Mouse (Mus musculus): Measurements from ENCODE around the gene Gan. TPM values are rescaled to one million over a fixed set of nuclear protein-coding genes. Genes with fewer than 3 reads are reported as not detected.
A peak's percentile ranks its signal among the peaks of the same experiment; 100 is the strongest.

The Gan gene
- polyA plus RNA-seq (2015; fragmentation: Nextera tagmentation; extraction: Ambion mirVana) = 1.5 and 2.3 TPM in 2 replicates

DNA sequence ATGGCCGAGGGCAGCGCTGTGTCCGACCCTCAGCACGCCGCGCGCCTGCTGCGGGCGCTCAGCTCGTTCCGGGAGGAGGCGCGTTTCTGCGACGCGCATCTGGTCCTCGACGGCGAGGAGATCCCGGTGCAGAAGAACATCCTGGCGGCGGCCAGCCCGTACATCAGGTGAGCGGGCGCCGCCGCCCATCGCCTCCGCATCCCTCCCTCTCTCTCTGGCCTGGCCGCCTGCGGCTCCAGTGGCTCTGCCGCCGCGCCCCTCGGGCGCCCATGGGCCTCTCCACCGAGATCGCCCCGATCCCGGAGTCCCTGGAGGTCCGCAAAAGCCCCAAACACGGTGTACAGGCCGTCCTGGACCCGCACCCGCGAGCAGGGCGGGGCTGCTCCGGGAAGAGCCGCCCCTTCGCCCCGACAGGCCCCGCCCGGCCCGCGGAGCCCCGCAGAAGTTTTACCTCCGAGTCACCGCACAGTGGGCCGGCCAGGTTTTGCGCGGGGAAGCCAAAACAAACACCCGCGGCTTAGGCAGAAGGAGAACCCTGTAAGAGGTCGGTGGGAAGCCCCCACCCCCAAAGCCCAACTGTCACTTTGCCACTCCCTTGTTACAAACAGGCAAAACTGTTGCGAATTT, at the start of gene Gan:
Gene Gan (plus strand): TSS at position 1 of the 627 bp plus-strand sequence.
- DNase-seq (ENCODE audit: low spot score) = peak; percentile 46

DNA sequence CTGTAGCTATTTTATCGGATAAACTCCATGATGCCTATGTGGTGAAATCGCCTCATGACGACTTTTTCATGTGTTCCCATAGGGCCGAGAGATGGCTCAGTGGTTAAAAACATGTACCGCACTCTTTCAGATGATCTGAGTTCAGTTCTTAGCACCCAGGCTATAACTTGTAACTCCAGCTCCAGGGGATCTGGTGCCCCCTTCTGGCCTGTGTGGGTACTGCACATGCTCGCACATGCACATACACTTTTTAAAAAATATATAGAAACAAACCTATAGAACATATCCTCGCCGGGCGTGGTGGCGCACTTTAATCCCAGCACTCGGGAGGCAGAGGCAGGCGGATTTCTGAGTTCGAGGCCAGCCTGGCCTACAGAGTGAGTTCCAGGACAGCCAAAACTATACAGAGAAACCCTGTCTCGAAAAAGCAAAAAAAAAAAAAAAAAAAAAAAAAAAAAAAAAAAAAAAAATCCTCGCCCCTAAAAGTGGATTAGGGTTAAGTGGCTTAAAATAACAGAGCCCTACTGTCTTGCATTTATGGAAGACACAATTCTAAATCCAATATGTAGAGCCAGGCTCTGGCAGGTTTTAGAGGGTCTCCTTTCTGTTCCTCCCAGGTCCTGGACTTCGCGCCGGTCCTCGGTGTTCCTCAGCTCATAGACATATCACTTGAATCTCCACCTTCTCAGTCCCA, 48.8 kb upstream of the Gan start:
- peak; percentile 14 for DNase-seq (ENCODE audit: low spot score)

DNA sequence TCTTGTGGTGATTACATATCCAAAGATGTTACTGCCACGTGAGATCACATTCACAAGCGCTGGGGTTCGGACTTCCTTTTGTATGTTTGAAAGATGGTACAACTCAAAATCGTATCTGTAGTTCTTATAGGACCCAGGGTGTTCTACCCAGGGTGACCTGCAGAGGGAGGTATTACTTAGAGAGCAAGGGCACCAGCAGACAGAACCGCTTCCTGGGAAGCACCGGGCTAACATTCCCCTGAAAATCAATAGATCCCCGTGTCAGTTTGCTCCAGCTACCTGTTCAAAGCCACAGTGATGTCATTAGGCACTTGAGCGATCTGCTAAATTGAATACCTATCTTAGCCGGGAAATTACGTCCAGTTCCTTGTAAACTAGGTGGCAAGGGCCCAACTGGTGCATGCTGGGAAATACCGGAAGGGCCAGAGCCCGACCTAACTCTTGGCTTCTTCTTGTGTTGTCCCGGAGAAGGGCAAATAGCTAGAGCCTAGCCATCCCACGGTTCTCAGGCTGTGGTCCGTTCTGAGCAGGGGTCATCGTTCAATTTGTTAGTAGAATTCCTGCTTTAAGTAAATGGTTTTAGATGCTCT, 48.0 kb upstream of the Gan start:
- peak; percentile 43 for DNase-seq (ENCODE audit: low spot score)

DNA sequence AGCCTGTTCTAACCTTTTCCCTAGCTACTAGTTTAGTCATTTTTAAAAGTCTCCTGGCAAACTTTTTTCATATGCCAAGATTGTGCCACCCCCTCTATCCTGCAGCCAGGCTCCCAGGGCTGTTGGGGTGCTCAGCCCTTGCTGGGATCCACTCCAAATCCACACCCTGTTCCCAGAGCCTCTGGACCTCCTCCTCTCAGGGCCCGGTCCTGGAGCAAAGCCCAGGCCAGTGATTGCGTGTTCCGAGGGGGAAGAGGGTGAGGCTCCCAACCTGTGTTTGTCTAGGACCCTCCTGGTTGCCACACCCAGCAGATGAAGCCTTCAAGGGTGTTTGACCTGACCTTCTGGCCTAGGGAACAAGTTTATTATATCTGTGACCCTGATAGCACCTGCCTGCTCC, 46.3 kb upstream of the Gan start:
- DNase-seq (ENCODE audit: low spot score) = no peak

DNA sequence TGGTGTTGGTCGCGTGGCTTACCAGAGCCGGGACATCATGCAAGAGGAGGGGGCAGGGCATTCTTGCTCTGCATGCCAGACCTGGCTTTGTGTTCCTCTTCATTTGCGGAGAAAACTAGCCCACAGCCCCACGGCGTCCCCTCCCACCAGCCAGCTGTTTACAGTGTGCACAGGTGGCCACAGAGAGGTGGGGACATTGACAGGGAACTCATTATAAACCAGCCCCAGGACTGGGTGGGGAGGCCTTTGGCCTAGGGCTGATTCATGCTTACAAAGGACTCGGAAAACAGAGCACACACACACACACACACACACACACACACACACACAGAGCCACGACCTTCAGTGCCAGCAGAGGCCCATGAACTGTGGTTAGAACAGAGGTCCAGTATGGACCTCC, 45.7 kb upstream of the Gan start:
- DNase-seq (ENCODE audit: low spot score) = no peak

DNA sequence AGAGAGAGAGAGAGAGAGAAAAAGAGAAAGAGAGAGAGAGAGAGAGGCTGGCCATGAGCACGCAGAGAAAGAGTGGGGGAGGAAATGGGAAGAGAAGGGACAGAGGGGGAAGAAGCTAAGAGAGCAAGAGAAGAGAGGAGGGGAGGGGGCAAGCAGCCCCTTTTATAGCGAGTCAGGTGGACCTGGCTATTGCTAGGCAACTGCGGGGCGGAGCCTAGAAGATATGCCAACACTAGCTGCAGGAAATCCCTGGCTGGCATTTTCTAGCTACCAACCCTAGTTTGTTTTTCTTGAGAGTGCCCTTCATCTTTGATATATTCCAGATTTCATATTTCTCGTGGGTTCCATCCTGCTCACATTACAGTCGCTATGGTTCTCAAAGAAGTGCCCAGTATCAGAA, 42.8 kb upstream of the Gan start:
- no peak for DNase-seq (ENCODE audit: low spot score)

DNA sequence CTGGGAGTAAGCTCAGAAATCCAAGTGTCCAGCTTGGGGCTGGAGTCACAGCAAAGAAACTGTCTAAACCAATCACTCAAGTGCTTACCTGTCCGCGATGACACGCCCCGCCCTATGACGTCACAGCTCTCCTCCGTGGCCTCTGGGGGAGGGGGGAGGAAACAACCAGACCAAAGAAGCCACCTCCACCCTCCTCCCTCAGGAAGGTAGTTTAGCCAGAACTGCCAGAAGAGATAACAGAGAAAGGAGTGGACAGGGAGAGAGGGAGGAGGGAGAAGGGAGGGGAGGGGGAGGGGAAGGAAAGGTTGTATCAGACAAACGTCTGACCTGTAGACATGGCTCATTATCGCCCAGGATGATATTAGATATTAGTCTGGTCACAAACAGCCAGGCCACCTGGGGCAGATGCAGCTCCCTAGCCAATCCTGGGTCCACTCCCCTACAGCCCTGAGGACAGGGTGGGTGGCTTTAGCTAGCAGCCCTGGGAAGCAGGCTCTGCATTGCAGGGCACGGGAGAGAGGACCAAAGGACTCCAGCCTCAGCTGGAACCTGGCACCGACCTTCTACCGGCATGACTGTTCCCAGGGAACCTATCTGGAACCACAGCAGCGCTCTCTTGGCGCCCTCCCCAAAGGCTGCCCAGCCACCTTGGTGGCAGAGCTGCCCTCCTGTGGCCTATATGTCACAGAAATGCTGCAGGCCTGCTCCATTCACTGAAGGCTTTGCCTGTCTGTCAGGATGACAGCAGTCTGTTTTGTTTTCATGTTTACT, 42.1 kb upstream of the Gan start:
- no peak for DNase-seq (ENCODE audit: low spot score)

DNA sequence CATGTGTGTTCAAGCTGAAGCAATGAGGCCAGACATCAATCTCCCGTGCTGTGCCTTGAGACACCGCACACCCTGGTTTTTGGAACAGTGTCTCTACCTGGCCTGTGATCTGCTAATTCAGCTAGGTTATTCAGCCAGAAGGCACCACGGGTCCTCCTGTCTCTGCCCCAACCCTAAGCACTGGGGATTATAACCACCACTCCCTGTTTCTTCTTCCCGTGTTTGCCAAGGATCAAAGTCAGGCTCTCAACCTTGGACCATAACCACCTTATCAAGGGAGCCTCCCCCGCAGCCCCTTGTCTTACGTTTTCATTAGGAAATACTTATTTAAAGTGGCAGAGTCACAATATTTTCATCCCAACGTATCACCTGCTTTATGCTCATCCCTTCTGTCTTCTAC, 41.4 kb upstream of the Gan start:
- no peak for DNase-seq (ENCODE audit: low spot score)

DNA sequence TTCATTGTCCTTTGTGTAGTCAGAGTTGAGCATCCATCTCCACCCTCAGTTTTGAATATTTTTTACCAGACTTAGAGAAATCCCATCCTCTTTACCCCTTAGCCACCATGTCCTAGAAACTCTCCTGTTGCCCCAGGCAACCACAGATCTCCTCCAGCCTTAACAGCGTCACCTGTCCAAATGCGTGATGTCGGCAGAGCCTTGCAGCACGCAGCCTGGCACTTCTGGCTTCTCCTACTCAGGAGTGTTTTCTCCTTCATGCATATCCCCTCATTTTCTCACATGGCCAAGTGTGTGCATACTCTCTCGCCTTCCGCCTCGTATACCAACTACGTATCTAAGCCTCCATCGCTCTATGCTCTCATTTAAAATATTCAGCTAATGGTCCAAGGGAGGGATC, 39.5 kb upstream of the Gan start:
- no peak for DNase-seq (ENCODE audit: low spot score)

DNA sequence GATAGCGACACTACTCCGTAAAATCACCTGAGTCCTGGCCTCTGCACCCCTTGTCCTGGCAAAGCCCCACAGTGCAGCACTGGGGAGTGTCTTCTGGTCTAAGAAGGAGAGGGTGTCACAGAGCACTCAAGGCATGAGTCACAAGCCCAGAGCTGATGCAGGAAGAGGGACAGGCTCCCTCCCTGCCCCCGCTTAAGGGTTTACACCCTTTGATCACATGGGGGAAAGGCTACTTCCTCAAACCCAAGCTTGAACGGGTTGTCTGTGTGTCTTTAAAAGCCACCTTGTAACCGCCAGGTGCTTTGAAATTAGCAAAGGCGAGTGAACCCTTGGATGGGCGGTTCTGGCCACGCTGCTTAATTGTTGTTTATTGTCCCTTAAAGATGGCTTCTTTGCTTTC, 36.7 kb upstream of the Gan start:
- no peak for DNase-seq (ENCODE audit: low spot score)

DNA sequence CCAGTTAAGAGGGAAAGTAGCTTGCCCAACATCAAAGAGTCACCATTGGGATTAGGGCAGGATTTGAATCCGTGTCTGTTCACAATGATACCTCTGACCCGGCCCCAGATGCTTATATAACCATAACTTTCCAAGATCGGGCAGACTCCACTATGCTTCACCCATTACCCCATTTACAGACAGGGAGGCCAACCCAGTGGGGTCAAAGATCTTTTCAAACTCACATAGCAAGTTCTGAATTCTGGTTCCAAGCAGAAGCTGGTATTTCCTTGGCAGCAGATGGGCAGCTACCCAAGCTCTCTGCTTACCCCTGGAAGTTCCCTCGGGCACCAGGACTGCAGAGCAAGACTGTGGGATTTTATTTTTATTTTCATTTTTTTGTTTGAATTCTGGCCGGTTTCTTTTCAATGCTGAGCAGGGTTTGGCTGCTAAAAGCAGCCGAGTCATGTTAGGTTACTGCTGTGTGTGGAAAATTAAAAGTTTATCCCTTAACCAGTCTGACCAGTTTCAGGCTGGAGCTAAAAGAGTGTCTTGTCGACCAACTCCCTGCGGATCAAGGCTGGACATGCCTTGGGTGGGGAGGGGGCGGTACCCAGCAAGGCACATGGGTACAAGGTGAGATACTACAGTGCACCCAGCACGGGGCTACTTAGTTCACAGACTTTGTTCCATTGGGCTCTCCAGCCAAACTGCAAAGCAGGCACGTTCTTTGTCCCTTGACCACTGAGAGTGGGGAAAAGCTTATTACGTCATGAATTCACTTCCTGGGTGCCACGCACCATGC, 33.9 kb upstream of the Gan start:
- no peak for DNase-seq (ENCODE audit: low spot score)

DNA sequence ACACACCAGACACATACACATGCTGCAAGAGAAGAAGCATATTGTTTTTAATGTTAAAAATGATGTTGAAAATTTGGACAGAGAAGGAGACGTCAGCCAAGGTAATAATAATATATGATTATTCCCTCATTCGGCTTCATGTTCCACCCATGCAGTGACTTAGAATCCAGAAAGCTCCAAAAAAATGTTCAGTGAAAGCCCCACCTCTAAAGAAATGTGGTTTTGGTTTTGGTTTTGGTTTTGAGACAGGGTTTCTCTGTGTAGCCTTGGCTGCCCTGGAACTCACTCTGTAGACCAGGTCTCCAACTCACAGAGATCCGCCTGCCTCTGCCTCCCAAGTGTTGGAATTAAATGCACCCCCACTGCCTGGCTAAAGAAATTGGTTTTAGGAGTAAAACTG, 32.1 kb upstream of the Gan start:
- DNase-seq (ENCODE audit: low spot score) = no peak

DNA sequence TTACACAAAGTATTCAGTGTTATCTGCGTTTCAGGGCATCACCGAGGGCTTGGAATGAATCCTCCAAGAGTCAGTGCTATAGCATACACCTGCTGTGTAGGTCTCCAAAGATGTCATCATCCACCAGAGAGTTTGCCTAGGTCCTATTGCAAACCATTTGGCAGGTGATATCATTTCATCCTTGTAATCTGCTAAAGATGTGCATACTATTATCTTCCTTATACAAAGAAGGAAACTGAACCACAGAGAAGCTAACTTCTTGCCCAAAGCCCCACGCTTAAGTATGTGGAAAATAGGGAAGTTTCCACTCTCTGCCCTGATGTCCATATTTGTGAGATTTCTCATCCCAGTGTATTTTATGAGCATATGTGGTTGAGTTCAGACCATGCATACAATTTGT, 31.5 kb upstream of the Gan start:
- no peak for DNase-seq (ENCODE audit: low spot score)

DNA sequence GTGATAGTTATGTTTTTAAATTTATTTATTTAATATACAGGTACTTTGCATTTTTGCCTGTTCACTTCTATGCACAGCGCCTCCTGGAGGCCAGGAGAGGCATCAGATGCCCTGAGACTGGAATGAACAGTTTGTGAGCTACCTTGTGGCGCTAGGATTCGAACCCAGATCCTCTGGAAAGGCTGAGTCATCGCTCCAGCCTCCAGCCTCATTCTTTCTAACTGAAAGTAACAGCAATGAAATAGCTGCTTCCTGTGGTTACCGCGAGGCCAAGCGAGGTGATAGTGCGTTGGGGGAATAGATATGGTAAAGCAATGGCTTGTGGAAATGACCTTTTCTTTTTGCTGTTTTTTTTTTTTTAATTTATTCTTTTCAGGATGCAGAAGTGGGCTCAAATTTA, 30.9 kb upstream of the Gan start:
- DNase-seq (ENCODE audit: low spot score) = no peak

DNA sequence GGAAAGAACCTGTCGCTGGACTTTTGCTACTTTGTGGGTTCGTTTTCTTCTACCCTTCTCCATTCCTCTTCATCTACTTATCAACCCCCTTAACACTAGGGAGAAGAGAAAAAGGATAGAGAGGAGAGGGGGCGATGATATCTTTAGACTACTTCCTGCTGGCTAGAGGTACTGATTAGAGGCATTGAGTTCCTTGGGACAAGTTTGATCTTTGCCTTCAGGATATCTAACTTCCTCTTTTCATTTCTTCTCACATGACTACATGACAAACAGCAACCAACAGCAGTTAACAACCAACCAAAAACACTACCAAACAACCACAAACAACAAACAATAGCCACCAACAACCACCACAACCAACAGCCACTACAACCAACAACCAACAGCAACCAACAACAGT, 24.2 kb upstream of the Gan start:
- DNase-seq (ENCODE audit: low spot score) = no peak

DNA sequence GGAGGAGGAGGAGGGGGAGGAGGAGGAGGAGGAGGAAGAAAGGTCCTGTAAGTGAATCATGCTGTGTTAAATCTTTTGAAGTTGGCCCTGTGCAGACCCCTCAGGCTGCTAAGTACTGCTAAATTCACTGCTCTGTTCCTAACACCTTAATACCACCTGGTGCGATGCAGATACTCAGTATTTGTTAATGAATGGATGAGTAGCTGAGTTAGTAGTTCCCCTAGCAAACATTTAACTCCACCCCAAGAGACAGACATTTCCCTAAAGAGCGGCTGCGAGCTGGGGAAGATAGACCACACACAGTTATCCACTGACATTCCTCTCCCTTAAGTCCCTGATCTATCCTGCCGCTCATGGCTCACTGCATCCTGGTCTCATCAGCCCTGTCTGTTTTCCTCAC, 21.6 kb upstream of the Gan start:
- DNase-seq (ENCODE audit: low spot score) = no peak

DNA sequence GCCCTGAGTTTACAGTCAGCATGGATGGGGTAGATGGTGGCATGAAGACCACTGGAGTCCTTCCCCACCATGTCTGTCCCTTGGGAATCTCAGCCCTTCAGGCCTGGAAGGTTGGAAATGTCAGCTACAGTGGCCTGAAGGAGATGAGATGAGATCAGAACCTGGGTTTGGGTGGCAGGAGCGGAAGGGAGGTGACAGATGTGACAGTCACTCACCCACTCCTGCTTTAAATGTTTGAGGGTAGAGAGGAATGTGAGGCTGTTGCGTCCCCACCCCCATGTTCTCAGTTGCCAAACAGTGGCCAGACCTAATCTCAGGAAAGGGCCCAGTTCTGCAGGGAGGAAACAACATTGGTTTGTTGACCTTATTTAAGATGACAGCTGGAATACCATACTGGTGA, 21.2 kb upstream of the Gan start:
- DNase-seq (ENCODE audit: low spot score) = no peak

DNA sequence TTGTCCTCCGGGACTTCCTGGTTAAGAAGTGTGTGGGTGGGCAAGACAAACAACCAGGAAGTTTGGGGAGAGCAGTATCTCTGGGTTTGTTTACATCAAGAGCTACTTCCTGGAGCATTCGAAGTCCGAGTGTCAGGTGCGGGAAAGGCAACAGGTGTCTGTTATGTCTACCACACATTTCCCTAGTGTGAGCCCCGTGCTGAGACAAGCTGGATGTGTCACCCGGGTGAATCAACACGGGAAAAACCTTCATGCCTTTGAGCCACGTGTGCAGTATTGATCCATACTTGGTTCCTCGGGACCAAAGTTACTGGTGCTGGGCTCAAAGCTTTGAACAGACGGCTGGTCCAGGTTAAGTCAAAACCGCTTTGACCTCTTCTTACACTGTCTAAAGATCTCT, 20.6 kb upstream of the Gan start:
- no peak for DNase-seq (ENCODE audit: low spot score)

DNA sequence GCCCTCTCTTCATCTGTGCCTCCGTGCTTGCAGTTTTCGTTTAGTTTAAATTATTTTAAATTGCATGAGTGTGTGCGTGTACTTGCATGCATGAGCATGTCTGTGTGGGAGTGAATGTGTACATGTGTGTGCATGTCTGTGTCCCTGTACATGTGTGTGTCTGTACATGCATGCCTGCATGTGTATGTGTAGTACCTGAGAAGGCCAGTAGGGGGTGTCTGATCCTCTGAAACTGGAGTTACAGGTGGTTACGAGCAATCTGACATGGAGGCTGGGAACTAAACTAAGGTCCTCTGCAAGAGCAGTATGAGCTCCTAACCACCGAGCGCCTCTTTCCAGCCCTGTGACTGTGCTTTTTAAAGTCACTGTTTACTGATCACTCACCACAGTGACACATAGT, 9.4 kb upstream of the Gan start:
- DNase-seq (ENCODE audit: low spot score) = no peak

DNA sequence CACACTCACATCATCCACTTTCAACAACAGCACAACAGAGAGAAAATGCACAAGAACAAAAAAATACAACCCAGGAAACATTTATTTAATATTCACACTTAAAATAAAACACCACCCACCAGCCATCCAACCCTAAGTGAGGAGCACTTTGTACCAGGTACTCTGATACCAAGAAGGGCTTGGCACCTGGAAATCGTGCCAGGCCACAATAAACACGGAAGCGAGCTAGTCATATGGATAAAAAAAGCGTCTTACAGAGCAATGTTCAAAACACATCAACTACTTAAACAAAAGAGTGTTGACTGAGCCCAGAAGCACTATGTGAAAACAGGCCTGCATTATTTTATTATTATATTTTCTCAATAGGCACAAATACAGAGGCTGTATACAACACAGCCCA, 1.8 kb upstream of the Gan start:
- no peak for DNase-seq (ENCODE audit: low spot score)
